Mouse (Mus musculus): ENCODE results near the gene Tcam1.

DNA sequence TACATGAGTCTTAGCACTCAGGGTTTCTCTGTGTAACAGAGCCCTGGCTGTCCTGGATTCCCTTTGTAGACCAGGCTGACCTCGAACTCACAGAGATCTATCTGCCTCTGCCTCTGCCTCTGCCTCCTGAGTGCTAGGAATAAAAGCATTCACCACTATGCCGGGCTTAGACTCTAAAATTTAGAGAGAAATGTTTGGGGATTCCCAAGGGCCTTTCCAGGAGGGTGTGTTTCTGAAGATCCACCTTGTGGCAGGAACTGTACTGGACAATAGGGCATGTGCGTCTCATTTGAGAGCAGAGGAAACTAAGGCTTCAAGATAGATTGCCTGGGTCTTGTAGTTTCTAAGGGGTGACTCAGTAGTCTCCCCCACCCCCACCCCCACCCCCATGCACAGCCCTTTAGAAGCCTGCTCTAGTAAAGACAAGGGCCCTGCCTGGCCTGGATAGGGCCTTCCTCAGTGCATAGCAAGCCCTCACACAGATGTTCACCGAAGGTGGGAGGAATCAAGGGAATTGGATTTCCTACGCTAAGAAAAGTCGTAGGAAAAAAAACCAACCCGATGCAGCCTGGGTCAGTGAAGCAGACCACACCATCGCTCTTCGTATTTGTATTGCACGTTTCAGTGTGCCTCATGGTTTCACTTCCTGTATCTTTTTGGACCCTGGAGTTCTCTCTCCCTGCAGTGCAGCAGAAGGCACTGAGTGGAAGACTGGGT, 29.0 kb downstream of the Tcam1 start:
- no peak for TF ChIP-seq CTCF (IDR thresholded peaks at IDR 0.05; ENCODE audit: insufficient read depth, low read depth, low read length)
- TF ChIP-seq POLR2A (IDR thresholded peaks at IDR 0.05; ENCODE audit: insufficient read depth, low read depth, low read length): no peak

Data from olfactory bulb, adult 2 months (tissue).